Mouse (Mus musculus) embryonic facial prominence, embryonic 11.5 days (tissue): ENCODE measurements around the gene Frzb. TPM values are rescaled to one million over a fixed set of nuclear protein-coding genes. Genes with fewer than 3 reads are reported as not detected.
"Not testable (repeated sequence)": the region's sequence is repeated elsewhere in the genome, so short reads cannot be mapped to it uniquely, and the experiment has no call there.

Experiments used
- ATAC-seq: fragments of 200-750 bp; cut with Nextera tagmentation; replicated peaks from 2 replicates; pipeline ENCODE4 v1.8.0; 2017; ENCODE audit warnings: low read depth; ENCODE audit not compliant: insufficient number of reproducible peaks, low FRiP score, low TSS enrichment
- DNase-seq: peaks from one replicate; pipeline ENCODE4 v3.0.0-alpha.2; 2015; ENCODE audit warnings: low spot score
- H3K27ac ChIP-seq: fragments of 300-500 bp; sonication (generic); replicated peaks from 2 replicates; pipeline ENCODE4 v1.5.1; 2014; ENCODE audit warnings: mild to moderate bottlenecking, low read depth, low read length, control low read depth
- H3K27me3 ChIP-seq: fragments of 300-500 bp; sonication (generic); 2 replicates; pipeline ENCODE4 v1.6.1; 2014; ENCODE audit warnings: mild to moderate bottlenecking, low read length, moderate library complexity, mixed read lengths; ENCODE audit not compliant: control insufficient read depth, insufficient read depth
- H3K36me3 ChIP-seq: fragments of 300-500 bp; sonication (generic); replicated peaks from 2 replicates; pipeline ENCODE4 v1.6.1; 2014; ENCODE audit warnings: low read depth, mild to moderate bottlenecking, low read length, moderate library complexity, mixed read lengths; ENCODE audit not compliant: control insufficient read depth, insufficient read depth
- H3K4me1 ChIP-seq: fragments of 300-500 bp; sonication (generic); 2 replicates; pipeline ENCODE4 v1.6.1; 2014; ENCODE audit warnings: low read length, mixed read lengths; ENCODE audit not compliant: control insufficient read depth, insufficient read depth
- H3K4me2 ChIP-seq: fragments of 300-500 bp; sonication (generic); 2 replicates; pipeline ENCODE4 v1.6.1; 2014; ENCODE audit warnings: low read depth, mild to moderate bottlenecking, control low read depth, low read length, moderate library complexity
- H3K4me3 ChIP-seq: fragments of 300-500 bp; sonication (generic); 2 replicates; pipeline ENCODE4 v1.5.1; 2014; ENCODE audit warnings: low read depth, low read length, control low read depth
- H3K9ac ChIP-seq: fragments of 300-500 bp; sonication (generic); replicated peaks from 2 replicates; pipeline ENCODE4 v1.6.1; 2014; ENCODE audit warnings: mild to moderate bottlenecking, control low read depth, low read length
- H3K9me3 ChIP-seq: fragments of 300-500 bp; sonication (generic); replicated peaks from 2 replicates; pipeline ENCODE4 v1.6.1; 2016; ENCODE audit warnings: mild to moderate bottlenecking, low read length, inconsistent platforms, mixed read lengths; ENCODE audit not compliant: control insufficient read depth
- WGBS: fragments of 180-500 bp; shearing (Covaris S2); extraction: QIAGEN DNeasy Blood & Tissue Kit; methylation state at CpG from one replicate; pipeline ENCODE4 v1.1.7; 2014; 5-methylcytosine and 5-hydroxymethylcytosine counted together
- polyA plus RNA-seq: library from polyadenylated mRNA; unstranded; fragments of >200 nt; fragmentation: Nextera tagmentation; extraction: Ambion mirVana; gene quantifications from 2 replicates; pipeline ENCODE4 v1.2.1, GENCODE M21; 2014

The Frzb gene
- 73.6 and 78.6 TPM in 2 replicates for polyA plus RNA-seq

DNA sequence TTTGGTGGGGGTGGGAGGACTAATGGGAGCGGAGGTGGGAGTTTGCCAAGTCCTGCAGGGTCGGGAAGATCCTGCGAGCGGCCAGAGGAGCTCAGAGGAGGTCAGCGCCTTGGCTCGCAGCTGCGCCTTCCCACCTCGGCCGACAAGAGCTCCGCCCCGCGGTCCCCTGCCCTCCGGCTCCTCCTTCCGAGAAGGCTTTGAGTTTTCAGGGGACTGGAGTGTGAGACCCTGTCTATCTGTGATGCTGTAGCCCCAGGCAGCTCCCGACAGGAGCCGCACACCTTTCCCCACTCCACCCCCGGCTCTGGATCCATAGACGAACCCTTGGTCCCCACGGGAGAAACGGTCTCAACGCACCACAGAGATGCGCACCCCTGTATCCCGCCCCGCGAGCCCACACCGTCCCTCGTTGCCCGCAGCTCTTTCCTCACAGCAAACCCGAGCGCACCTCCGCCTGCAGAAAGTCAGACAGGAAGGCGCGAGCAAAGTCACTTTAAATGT is at the start of gene Frzb:
TSS of gene Frzb (minus strand) at position 335 of the 501 bp plus-strand sequence.
- Histone ChIP-seq H3K27me3 (no peaks in the 10 kb centered on the region), H3K36me3 (no peaks in the 10 kb centered on the region), H3K9me3 (no peaks in the 10 kb centered on the region), H3K9ac (peak within 1 kb of the TSS; percentile 82), H3K27ac (peak within 1 kb of the TSS; percentile 68), H3K4me2 (peak within 1 kb of the TSS; percentile 78), H3K4me3 (peak within 1 kb of the TSS; percentile 55), H3K4me1 (no peaks in the 10 kb centered on the region)
- WGBS = under 1% methylated on average over 33 of the region's 33 CpGs
- DNase-seq (peak; percentile 83), ATAC-seq (peak; percentile 75)

DNA sequence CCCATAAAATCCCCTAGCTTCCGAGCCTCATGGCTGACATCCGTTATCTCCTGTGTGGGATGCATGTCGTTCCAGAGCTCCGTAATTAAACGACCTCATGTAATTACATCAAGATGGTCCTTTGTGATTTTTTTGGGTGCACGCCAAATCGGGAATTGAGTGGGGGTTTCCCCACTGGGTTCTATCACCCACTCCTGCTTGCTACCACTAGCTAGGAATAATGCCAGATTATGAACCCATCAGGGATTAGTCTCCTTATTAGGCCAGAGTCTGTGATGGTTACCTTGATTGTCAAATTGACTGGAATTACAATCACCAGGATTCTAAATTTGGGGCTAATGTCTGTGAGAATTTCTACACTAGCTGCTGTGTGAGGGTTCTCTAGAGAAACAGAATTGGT is 47.9 kb upstream of the Frzb start:
- DNase-seq, H3K4me1 ChIP-seq, H3K27me3 ChIP-seq, H3K4me2 ChIP-seq, H3K27ac ChIP-seq, ATAC-seq, H3K36me3 ChIP-seq, H3K9ac ChIP-seq, H3K4me3 ChIP-seq, H3K9me3 ChIP-seq: not testable (repeated sequence)
- WGBS = 56% methylated on average over 7 of the region's 7 CpGs

DNA sequence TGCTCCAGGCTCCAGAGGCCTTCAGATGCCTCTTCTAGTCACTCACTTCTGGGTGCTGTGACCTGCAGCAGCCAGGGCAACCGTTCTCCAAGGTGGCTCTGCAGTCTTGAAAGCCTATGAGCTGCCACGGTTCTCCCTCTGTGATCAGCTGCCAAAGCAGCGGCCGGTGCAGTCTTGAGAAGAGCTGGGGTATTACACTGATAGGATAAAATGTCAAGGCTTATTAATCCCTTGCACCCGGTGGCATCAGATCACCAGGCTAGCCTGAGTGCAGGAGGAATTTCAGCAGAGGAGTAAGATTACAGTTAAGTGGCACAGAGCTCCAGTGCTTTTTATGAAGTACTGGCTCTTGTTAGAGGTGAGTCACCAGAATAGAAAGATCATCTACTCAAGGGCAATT is 39.4 kb upstream of the Frzb start:
- DNase-seq (no peak), ATAC-seq (no peak)
- H3K4me3 ChIP-seq = no peak overlapping the region
- no peak overlapping the region for H3K27ac ChIP-seq
- no peaks in the 10 kb centered on the region for H3K9me3 ChIP-seq
- no peaks in the 10 kb centered on the region for H3K27me3 ChIP-seq
- no peaks in the 10 kb centered on the region for H3K4me1 ChIP-seq
- no peaks in the 10 kb centered on the region for H3K36me3 ChIP-seq
- H3K9ac ChIP-seq = no peak overlapping the region
- no peak overlapping the region for H3K4me2 ChIP-seq
- 59% methylated on average over 5 of the region's 5 CpGs for WGBS

DNA sequence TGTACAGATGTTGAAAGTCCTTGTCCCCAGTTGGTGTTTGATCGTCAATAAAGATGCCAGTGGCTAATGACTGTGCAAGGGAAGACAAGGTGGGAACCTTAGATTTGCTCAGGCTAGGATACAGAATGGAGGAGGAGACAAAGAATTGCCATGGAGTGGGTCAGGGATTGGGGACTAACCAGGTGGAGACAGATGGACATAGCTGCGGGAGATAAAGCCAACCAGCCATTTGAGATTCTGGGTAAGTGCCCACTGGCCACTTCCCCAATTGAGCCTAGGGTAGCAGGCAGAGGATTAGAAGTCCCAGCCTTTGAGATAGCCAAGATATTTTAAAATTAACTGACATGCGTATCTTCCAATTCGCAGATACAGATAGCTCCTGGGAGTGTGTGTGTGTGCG is 37.5 kb upstream of the Frzb start:
- Histone ChIP-seq H3K9ac (no peak overlapping the region), H3K27me3 (no peaks in the 10 kb centered on the region), H3K4me2 (no peak overlapping the region), H3K27ac (no peak overlapping the region), H3K36me3 (no peaks in the 10 kb centered on the region), H3K4me1 (no peaks in the 10 kb centered on the region), H3K4me3 (no peak overlapping the region), H3K9me3 (no peaks in the 10 kb centered on the region)
- ATAC-seq (no peak), DNase-seq (no peak)
- WGBS = 93% methylated on average over 5 of the region's 5 CpGs

- Histone ChIP-seq H3K36me3 (no peaks in the 10 kb centered on the region), H3K4me2 (no peak overlapping the region), H3K9me3 (no peaks in the 10 kb centered on the region), H3K4me3 (no peak overlapping the region), H3K4me1 (no peaks in the 10 kb centered on the region), H3K27ac (no peak overlapping the region), H3K9ac (no peak overlapping the region), H3K27me3 (no peaks in the 10 kb centered on the region)
- WGBS = 50% methylated on average over 1 of the region's 1 CpGs
- no peak for DNase-seq
- no peak for ATAC-seq
These were observed 28.4 kb upstream of the Frzb start for GRCm38 (mm10) chr2:80475831-80476230.

DNA sequence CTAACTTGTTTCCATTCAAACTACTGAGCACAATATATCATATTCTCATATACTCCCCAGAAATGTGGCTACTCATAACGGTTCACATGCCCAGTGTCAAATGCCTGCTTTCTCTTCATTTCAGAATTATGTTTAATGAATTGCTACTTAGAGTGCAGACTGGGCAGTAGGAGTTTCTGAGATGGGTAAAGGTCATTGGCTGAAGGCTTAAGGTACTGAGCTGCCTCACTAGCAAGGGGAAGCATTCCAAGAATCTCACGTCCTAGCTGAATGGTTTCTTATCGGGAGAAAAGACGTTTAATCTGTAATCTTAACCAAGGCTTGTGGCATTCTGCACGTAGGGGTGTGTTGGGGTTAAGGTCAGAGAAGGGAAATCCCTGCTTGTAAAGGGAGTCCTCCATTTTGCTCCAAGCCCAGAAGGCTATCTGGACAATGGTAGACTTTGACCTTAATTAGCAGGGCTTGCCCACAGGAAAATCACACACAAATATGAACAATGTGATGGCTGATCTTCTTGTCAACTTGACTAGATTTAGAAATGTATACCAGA is 26.9 kb upstream of the Frzb start:
- H3K4me1 ChIP-seq = no peaks in the 10 kb centered on the region
- DNase-seq (no peak), ATAC-seq (no peak)
- no peaks in the 10 kb centered on the region for H3K9me3 ChIP-seq
- H3K27ac ChIP-seq = no peak overlapping the region
- WGBS = 79% methylated on average over 5 of the region's 5 CpGs
- H3K36me3 ChIP-seq = no peaks in the 10 kb centered on the region
- no peak overlapping the region for H3K9ac ChIP-seq
- H3K4me2 ChIP-seq = no peak overlapping the region
- no peaks in the 10 kb centered on the region for H3K27me3 ChIP-seq
- H3K4me3 ChIP-seq = no peak overlapping the region

- Histone ChIP-seq H3K9ac (no peak overlapping the region), H3K27ac (no peak overlapping the region), H3K36me3 (no peaks in the 10 kb centered on the region), H3K4me1 (no peaks in the 10 kb centered on the region), H3K4me2 (no peak overlapping the region), H3K27me3 (no peaks in the 10 kb centered on the region), H3K4me3 (no peak overlapping the region), H3K9me3 (no peaks in the 10 kb centered on the region)
- 72% methylated on average over 16 of the region's 16 CpGs for WGBS
- ATAC-seq = peak; percentile 47; the same call in 1 of the 2 replicates
- peak; percentile 48 for DNase-seq
These were observed 18.8 kb upstream of the Frzb start for GRCm38 (mm10) chr2:80465991-80466821.

DNA sequence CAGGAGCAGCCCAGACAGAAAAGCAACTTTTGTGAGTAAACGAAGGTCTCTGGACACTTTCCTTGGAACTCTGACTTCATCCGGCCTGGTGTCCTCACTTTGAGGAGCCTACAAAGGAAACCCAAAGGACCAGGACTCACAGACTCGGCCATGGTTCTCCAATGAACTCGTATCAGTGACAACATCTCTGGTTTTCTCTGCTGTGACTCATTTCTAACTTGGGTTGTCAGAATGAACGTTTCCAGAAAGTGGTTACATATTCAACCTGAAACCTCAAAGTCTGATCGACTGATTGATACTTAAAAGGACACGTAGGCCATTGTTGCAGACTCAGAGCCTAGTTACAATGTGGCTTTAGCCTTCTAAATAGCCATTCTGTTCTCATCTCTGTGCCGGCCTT is 14.4 kb upstream of the Frzb start:
- no peak overlapping the region for H3K9ac ChIP-seq
- DNase-seq = no peak
- ATAC-seq = no peak
- no peaks in the 10 kb centered on the region for H3K9me3 ChIP-seq
- H3K27ac ChIP-seq = no peak overlapping the region
- H3K4me1 ChIP-seq = no peaks in the 10 kb centered on the region
- no peaks in the 10 kb centered on the region for H3K36me3 ChIP-seq
- H3K4me2 ChIP-seq = no peak overlapping the region
- 76% methylated on average over 8 of the region's 8 CpGs for WGBS
- H3K4me3 ChIP-seq = no peak overlapping the region
- no peaks in the 10 kb centered on the region for H3K27me3 ChIP-seq
